Mouse (Mus musculus) forebrain, embryonic 14.5 days (tissue): Measurements from ENCODE around the gene Cyp4f15. TPM values are rescaled to one million over a fixed set of nuclear protein-coding genes. Genes with fewer than 3 reads are reported as not detected.

Experiments used
- ATAC-seq: fragments of 200-750 bp; cut with Nextera tagmentation; 2 replicates; pipeline ENCODE4 v1.8.0; 2017; ENCODE audit warnings: mild to moderate bottlenecking, moderate library complexity
- DNase-seq: peaks from one replicate; pipeline ENCODE4 v3.0.0-alpha.2; 2015; ENCODE audit warnings: low spot score
- H3K27ac ChIP-seq: fragments of 300-500 bp; sonication (generic); 2 replicates; pipeline ENCODE4 v1.5.1; 2014; ENCODE audit warnings: low read depth, mild to moderate bottlenecking, control low read depth, low read length, moderate library complexity
- H3K27me3 ChIP-seq: fragments of 300-500 bp; sonication (generic); replicated peaks from 2 replicates; pipeline ENCODE4 v1.6.1; 2014; ENCODE audit warnings: low read length, control low read depth, mixed read lengths; ENCODE audit not compliant: control insufficient read depth, insufficient read depth
- H3K36me3 ChIP-seq: fragments of 300-500 bp; sonication (generic); 2 replicates; pipeline ENCODE4 v1.6.1; 2014; ENCODE audit warnings: low read length, control low read depth; ENCODE audit not compliant: control insufficient read depth, insufficient read depth
- H3K4me1 ChIP-seq: fragments of 300-500 bp; sonication (generic); 2 replicates; pipeline ENCODE4 v1.6.1; 2014; ENCODE audit warnings: antibody characterized with exemption, low read length, control low read depth; ENCODE audit not compliant: control insufficient read depth, insufficient read depth
- H3K4me2 ChIP-seq: fragments of 300-500 bp; sonication (generic); 2 replicates; pipeline ENCODE4 v1.6.1; 2014; ENCODE audit warnings: mild to moderate bottlenecking, control low read depth, low read length
- H3K4me3 ChIP-seq: fragments of 300-500 bp; sonication (generic); 2 replicates; pipeline ENCODE4 v1.5.1; 2014; ENCODE audit warnings: low read depth, low read length, control low read depth
- H3K9ac ChIP-seq: fragments of 300-500 bp; sonication (generic); 2 replicates; pipeline ENCODE4 v1.6.1; 2014; ENCODE audit warnings: mild to moderate bottlenecking, low read length, control low read depth, moderate library complexity
- H3K9me3 ChIP-seq: fragments of 300-500 bp; sonication (generic); replicated peaks from 2 replicates; pipeline ENCODE4 v1.6.1; 2016; ENCODE audit warnings: low read length, control low read depth, mixed read lengths; ENCODE audit not compliant: control insufficient read depth
- WGBS: fragments of 180-500 bp; shearing (Covaris S2); extraction: QIAGEN DNeasy Blood & Tissue Kit; methylation state at CpG from one replicate; pipeline ENCODE4 v1.1.7; 2014; 5-methylcytosine and 5-hydroxymethylcytosine counted together
- polyA plus RNA-seq: library from polyadenylated mRNA; unstranded; fragments of >200 nt; fragmentation: Nextera tagmentation; extraction: Ambion mirVana; gene quantifications from 2 replicates; pipeline ENCODE4 v1.2.1, GENCODE M21; 2014

The Cyp4f15 gene
- polyA plus RNA-seq = 0.76 and 1.5 TPM in 2 replicates

DNA sequence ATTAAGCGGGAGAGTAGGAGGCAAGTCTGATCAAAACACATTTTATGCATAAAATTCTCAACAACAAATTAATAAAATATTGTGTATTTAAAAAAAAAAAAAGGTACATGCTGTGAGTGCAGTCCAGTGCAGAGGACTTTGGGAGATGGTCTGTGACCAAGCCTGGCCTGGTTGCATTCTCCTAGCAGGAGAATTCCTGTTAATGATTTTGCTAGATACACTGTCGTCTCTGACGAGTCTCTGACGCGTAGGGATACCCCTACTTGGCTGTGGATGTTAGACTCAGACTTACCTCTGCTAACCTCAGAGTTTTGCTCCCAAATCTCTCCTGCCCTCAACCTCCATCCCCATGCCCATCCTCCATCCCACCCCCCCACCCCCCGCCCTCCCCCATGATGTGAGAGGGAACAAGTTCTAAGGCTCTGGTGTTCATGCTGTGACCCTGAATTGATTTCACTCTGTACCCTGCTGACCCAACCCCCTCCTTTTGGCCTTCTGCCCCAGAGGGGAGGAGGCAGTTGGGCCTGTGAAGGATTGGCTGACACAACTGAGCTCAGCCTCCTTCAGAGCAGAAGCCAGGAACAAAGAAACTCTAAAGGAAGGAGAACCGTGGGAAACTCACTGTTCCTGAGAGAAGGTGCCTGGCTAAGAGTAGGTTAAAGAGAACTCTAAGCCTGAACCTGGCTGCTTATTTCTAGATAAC, at the start of gene Cyp4f15:
Cyp4f15 (plus strand) TSS at position 580 of the 703 bp plus-strand sequence.
- no peak within 1 kb of the TSS for H3K4me3 ChIP-seq
- no peaks in the 10 kb centered on the region for H3K9me3 ChIP-seq
- WGBS = 18% methylated on average over 7 of the region's 7 CpGs
- H3K36me3 ChIP-seq = no peaks in the 10 kb centered on the region
- H3K27ac ChIP-seq = no peak within 1 kb of the TSS
- DNase-seq = peak; percentile 49
- H3K27me3 ChIP-seq = no peaks in the 10 kb centered on the region
- no peak within 1 kb of the TSS for H3K9ac ChIP-seq
- H3K4me1 ChIP-seq = no peaks in the 10 kb centered on the region
- no peak for ATAC-seq
- H3K4me2 ChIP-seq = no peak within 1 kb of the TSS

DNA sequence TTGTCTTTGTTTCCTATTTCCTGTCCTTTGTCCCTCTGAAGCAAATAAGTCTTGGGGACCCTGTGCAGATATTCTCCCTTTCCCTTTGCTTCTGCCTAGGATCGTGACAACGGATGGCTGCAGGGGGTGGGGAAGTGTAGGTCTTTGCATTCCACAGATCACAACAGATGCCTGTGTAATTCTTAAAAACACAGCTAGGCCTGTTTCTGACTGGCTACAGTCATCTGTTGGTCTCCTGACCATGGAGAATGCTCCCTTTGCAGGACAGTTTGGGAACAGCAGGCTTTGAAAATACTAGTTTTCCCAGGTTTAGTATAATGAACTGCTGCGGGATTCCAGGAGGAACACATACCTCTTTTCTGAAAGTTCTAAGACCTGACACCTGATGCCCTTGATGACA, 49.1 kb upstream of the Cyp4f15 start:
- no peaks in the 10 kb centered on the region for H3K36me3 ChIP-seq
- ATAC-seq (no peak), DNase-seq (no peak)
- WGBS = 43% methylated on average over 3 of the region's 3 CpGs
- no peaks in the 10 kb centered on the region for H3K27me3 ChIP-seq
- no peak overlapping the region for H3K4me3 ChIP-seq
- no peak overlapping the region for H3K4me2 ChIP-seq
- no peaks in the 10 kb centered on the region; the same call in 1 of the 2 replicates for H3K4me1 ChIP-seq
- H3K27ac ChIP-seq = no peak overlapping the region
- no peak overlapping the region for H3K9ac ChIP-seq
- no peaks in the 10 kb centered on the region for H3K9me3 ChIP-seq

DNA sequence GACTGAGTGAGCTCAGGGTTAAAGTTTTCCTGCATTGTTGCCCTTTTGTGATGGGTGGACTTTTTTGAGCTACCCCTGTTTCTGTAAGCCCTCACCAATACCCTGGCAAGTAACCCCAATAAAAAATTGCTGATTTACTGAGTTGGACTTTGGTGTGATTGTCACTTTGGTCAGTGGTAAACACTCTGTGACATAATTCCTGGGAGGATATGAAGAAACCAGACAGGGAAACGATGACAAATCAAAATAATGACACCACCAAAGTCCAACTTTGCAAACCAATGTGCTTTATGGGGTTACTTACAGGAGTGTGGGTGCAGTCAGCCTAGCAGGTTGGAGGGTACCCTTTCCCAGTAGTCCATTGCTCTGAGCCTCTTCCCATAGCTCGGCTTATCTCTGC, 48.3 kb upstream of the Cyp4f15 start:
- Histone ChIP-seq H3K4me2 (no peak overlapping the region), H3K27me3 (no peaks in the 10 kb centered on the region), H3K27ac (no peak overlapping the region), H3K4me1 (no peaks in the 10 kb centered on the region; the same call in 1 of the 2 replicates), H3K36me3 (no peaks in the 10 kb centered on the region), H3K9ac (no peak overlapping the region), H3K9me3 (no peaks in the 10 kb centered on the region), H3K4me3 (no peak overlapping the region)
- DNase-seq = no peak
- WGBS = 86% methylated on average over 2 of the region's 2 CpGs
- no peak for ATAC-seq

DNA sequence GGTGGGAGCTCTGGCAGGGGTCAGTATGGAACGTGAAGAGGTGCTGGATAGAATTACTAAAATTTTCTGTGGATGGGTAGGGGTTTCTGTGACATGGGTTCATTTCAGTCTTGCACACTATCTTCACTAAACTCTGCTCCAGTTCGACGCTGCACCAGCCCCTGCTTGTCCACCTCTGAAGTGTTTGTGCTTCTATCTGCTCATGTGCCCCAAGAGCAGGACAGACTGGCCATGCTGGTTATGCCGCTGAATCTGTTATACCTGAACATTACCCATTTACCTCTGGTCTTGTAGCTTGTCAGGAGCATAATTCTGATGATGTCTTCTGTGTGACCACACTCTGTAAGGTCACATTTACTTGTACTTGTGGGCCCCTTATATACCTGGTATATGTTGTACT, 38.8 kb upstream of the Cyp4f15 start:
- no peak overlapping the region for H3K4me3 ChIP-seq
- no peaks in the 10 kb centered on the region for H3K4me1 ChIP-seq
- H3K9ac ChIP-seq = no peak overlapping the region
- ATAC-seq (no peak), DNase-seq (no peak)
- H3K4me2 ChIP-seq = no peak overlapping the region
- no peak overlapping the region for H3K27ac ChIP-seq
- H3K27me3 ChIP-seq = no peaks in the 10 kb centered on the region
- 90% methylated on average over 4 of the region's 4 CpGs for WGBS
- no peaks in the 10 kb centered on the region for H3K9me3 ChIP-seq
- no peaks in the 10 kb centered on the region for H3K36me3 ChIP-seq

DNA sequence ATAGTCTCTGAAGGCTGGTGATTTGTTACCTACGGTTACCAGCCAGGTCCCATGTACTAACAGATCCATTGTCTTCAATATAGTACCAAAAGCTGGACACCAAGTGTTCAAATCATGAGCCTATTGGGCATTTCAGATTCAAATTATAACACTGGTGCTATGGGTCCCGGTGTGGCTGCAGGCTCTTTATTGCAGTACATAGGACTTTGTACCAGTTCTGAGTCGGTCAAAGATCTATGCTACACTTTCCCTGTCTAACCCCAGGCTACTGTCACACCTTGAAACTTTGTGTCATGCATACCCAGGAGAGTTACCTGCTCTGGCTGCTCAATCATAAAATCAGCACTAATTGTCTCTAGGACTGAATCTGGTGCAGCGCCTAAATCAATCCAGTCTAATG, 31.6 kb upstream of the Cyp4f15 start:
- WGBS = 92% methylated on average over 4 of the region's 4 CpGs

DNA sequence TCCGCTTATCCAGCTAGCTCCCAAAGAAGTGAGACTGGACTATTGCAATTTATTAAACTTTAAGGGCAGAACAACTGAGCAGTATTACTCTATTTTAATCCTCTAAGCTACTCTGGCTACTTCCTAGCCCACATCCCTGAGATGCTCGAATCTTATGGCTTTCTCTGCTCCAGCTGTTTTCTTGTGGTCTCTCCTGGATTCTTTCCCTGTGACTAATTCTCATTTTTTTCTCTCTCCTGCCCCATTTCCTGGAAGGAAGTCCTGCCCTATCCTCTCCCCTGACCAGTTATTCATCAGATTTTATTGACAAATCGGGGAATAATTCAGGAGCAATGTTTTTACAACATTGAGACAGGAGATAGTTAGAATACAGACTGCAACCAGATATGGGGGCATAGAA, 28.4 kb upstream of the Cyp4f15 start:
- Histone ChIP-seq H3K9me3 (no peaks in the 10 kb centered on the region), H3K4me1 (no peaks in the 10 kb centered on the region), H3K27ac (no peak overlapping the region), H3K4me2 (no peak overlapping the region), H3K36me3 (no peaks in the 10 kb centered on the region), H3K4me3 (no peak overlapping the region), H3K9ac (no peak overlapping the region), H3K27me3 (no peaks in the 10 kb centered on the region)
- 85% methylated on average over 3 of the region's 3 CpGs for WGBS
- DNase-seq (no peak), ATAC-seq (no peak)

More for the DNA sequence above, 31.6 kb upstream of the Cyp4f15 start:
- H3K4me1 ChIP-seq = no peaks in the 10 kb centered on the region
- H3K27me3 ChIP-seq = no peaks in the 10 kb centered on the region
- H3K27ac ChIP-seq = no peak overlapping the region
- no peak overlapping the region for H3K4me3 ChIP-seq
- H3K9me3 ChIP-seq = no peaks in the 10 kb centered on the region
- H3K9ac ChIP-seq = no peak overlapping the region
- DNase-seq (no peak), ATAC-seq (no peak)
- H3K4me2 ChIP-seq = no peak overlapping the region
- H3K36me3 ChIP-seq = no peaks in the 10 kb centered on the region

DNA sequence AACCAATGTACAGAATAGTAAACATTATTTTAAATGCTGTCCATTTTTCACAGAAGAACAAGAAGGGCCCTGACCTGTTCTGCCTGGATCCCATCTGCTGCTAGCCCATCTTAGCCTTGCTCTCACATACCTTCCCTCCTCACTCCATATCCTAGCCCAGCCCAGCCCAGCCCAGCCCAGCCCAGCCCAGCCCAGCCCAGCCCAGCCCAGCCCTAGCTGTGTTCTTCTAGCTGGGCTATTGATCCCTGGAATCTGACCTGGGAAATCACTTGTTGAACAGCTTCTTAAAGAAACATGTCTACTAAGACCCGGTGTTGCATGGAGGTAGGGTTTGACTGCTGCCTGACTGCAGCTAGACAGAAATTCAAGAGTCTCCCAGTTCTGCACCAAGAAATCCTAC, 27.2 kb upstream of the Cyp4f15 start:
- no peak for DNase-seq
- WGBS = 82% methylated on average over 1 of the region's 1 CpGs
- no peak overlapping the region for H3K27ac ChIP-seq
- ATAC-seq = no peak
- H3K9me3 ChIP-seq = no peaks in the 10 kb centered on the region
- no peak overlapping the region for H3K4me3 ChIP-seq
- H3K9ac ChIP-seq = no peak overlapping the region
- no peaks in the 10 kb centered on the region for H3K36me3 ChIP-seq
- no peak overlapping the region for H3K4me2 ChIP-seq
- H3K27me3 ChIP-seq = no peaks in the 10 kb centered on the region
- H3K4me1 ChIP-seq = no peaks in the 10 kb centered on the region

DNA sequence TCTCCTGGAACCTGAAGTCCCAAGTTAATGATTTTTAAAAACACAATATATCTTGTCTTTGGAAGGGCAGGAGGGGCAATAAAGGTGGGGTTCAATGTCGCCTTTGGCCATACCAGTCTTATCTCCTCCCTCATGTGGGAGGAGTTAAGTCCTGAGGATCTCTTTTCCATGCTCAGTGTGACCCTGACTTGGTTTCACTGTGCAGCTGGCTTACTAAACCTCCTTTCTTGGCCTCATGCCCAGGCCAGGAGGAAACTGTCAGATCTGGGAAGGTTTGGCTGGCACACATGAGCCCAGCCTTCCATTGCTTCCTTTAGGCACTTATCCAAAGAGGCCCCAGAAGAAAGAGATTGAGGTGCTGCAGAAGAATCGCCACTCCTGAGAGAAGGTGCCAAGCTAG, 26.7 kb upstream of the Cyp4f15 start, which contains the start of gene Cyp4f40:
Cyp4f40 (plus strand) TSS at position 189 of the 400 bp plus-strand sequence.
- WGBS = 38% methylated on average over 2 of the region's 2 CpGs

DNA sequence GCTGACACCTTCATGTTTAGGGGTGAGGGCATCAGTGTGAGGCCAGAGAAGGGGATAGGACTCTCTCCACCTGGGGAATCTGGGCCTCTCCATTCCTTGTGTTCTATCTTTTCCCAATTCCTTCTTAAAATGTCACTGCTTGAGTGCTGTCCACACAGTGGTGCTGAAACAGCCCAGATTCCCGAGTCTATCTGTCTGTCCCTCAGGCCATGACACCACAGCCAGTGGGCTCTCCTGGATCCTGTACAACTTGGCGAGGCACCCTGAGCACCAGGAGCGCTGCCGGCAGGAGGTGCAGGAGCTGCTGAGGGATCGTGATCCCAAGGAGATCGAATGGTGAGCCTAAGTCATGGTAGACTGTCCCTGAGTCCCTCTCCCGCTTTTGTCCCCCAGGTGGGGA, 11.5 kb upstream of the Cyp4f15 start:
- no peak for DNase-seq
- ATAC-seq = no peak
- Histone ChIP-seq H3K9ac (no peak overlapping the region), H3K4me3 (no peak overlapping the region), H3K36me3 (no peaks in the 10 kb centered on the region), H3K27me3 (no peaks in the 10 kb centered on the region), H3K27ac (no peak overlapping the region), H3K4me1 (no peaks in the 10 kb centered on the region), H3K4me2 (no peak overlapping the region), H3K9me3 (no peaks in the 10 kb centered on the region)
- WGBS = 75% methylated on average over 7 of the region's 7 CpGs

More for the DNA sequence above, 26.7 kb upstream of the Cyp4f15 start, which contains the start of gene Cyp4f40:
- no peaks in the 10 kb centered on the region for H3K9me3 ChIP-seq
- no peaks in the 10 kb centered on the region for H3K4me1 ChIP-seq
- peak; percentile 33 for DNase-seq
- no peak within 1 kb of the TSS for H3K4me3 ChIP-seq
- no peak for ATAC-seq
- no peak within 1 kb of the TSS for H3K27ac ChIP-seq
- no peak within 1 kb of the TSS for H3K4me2 ChIP-seq
- no peaks in the 10 kb centered on the region for H3K27me3 ChIP-seq
- no peak within 1 kb of the TSS for H3K9ac ChIP-seq
- no peaks in the 10 kb centered on the region for H3K36me3 ChIP-seq
